Mouse (Mus musculus): Measurements from ENCODE around the gene Asb13. TPM values are rescaled to one million over a fixed set of nuclear protein-coding genes. Genes with fewer than 3 reads are reported as not detected.

Asb13 gene
- polyA plus RNA-seq, 1 experiment from 2014 or later, result 20.8 TPM

Other genes with a start within 250 kb of the Asb13 start
- gene Gdi2, start 96.0 kb upstream of the Asb13 start, polyA plus RNA-seq (2015; fragmentation: Nextera tagmentation; extraction: Ambion mirVana), result 386 and 388 TPM in 2 replicates
- gene Fam208b, start 22.9 kb upstream of the Asb13 start, polyA plus RNA-seq (2015; fragmentation: Nextera tagmentation; extraction: Ambion mirVana), result 18.5 and 19.3 TPM in 2 replicates
- not detected in 2 replicates for gene Calml3, start 170.3 kb downstream of the Asb13 start, polyA plus RNA-seq (2015; fragmentation: Nextera tagmentation; extraction: Ambion mirVana)
- gene Calm4, start 203.7 kb downstream of the Asb13 start, polyA plus RNA-seq (2015; fragmentation: Nextera tagmentation; extraction: Ambion mirVana), result not detected in 2 replicates
- gene Calm5, start 220.1 kb downstream of the Asb13 start, polyA plus RNA-seq (2015; fragmentation: Nextera tagmentation; extraction: Ambion mirVana), result not detected in 2 replicates